Mouse (Mus musculus) heart, embryonic 14.5 days (tissue): Measurements from ENCODE around the gene Abhd11. TPM values are rescaled to one million over a fixed set of nuclear protein-coding genes. Genes with fewer than 3 reads are reported as not detected.
A peak's percentile ranks its signal among the peaks of the same experiment; 100 is the strongest.

Source experiments
- ATAC-seq: fragments of 200-750 bp; cut with Nextera tagmentation; 2 replicates; pipeline ENCODE4 v1.8.0; 2017; ENCODE audit warnings: low read depth, moderate TSS enrichment; ENCODE audit not compliant: insufficient number of reproducible peaks, insufficient read depth, low FRiP score
- H3K27ac ChIP-seq, 2 experiments: fragments of 200-500 bp in 1 of 2; fragments of 300-500 bp in 1 of 2; sonication (generic) in 1 of 2; replicated peaks in 1 of 2; 2 replicates each; pipeline ENCODE4 v1.5.1; 2012 to 2014; ENCODE audit warnings: low read depth in 2 of 2, low read length in 2 of 2, control low read depth in 1 of 2, mild to moderate bottlenecking in 1 of 2, mixed read lengths in 1 of 2; ENCODE audit not compliant: control insufficient read depth in 1 of 2, insufficient read depth in 1 of 2
- H3K27me3 ChIP-seq: fragments of 300-500 bp; sonication (generic); 2 replicates; pipeline ENCODE4 v1.6.1; 2014; ENCODE audit warnings: mild to moderate bottlenecking, low read length, control low read depth; ENCODE audit not compliant: control insufficient read depth, insufficient read depth
- H3K36me3 ChIP-seq: fragments of 300-500 bp; sonication (generic); 2 replicates; pipeline ENCODE4 v1.6.1; 2014; ENCODE audit warnings: mild to moderate bottlenecking, control low read depth, low read length, mixed read lengths; ENCODE audit not compliant: control insufficient read depth, insufficient read depth
- H3K4me1 ChIP-seq, 2 experiments: fragments of 200-500 bp in 1 of 2; fragments of 300-500 bp in 1 of 2; sonication (generic) in 1 of 2; 2 replicates each; pipeline ENCODE4 v1.6.1; 2012 to 2014; ENCODE audit warnings: low read length in 2 of 2, control low read depth in 1 of 2, mixed read lengths in 1 of 2; ENCODE audit not compliant: control insufficient read depth in 2 of 2, insufficient read depth in 2 of 2
- H3K4me2 ChIP-seq: fragments of 300-500 bp; sonication (generic); 2 replicates; pipeline ENCODE4 v1.6.1; 2014; ENCODE audit warnings: mild to moderate bottlenecking, low read length
- H3K4me3 ChIP-seq, 2 experiments: fragments of 200-500 bp in 1 of 2; fragments of 300-500 bp in 1 of 2; sonication (generic) in 1 of 2; 2 replicates each; pipeline ENCODE4 v1.5.1; 2012 to 2014; ENCODE audit warnings: low read length in 2 of 2, mild to moderate bottlenecking in 2 of 2, control low read depth in 1 of 2, low read depth in 1 of 2, moderate library complexity in 1 of 2; ENCODE audit not compliant: control insufficient read depth in 1 of 2, insufficient read depth in 1 of 2
- H3K9ac ChIP-seq: fragments of 300-500 bp; sonication (generic); 2 replicates; pipeline ENCODE4 v1.6.1; 2014; ENCODE audit warnings: mild to moderate bottlenecking, low read length
- H3K9me3 ChIP-seq: fragments of 300-500 bp; sonication (generic); 2 replicates; pipeline ENCODE4 v1.6.1; 2016; ENCODE audit warnings: low read length, control low read depth; ENCODE audit not compliant: control insufficient read depth
- WGBS: fragments of 180-500 bp; shearing (Covaris S2); extraction: QIAGEN DNeasy Blood & Tissue Kit; methylation state at CpG from one replicate; pipeline ENCODE4 v1.1.7; 2014; 5-methylcytosine and 5-hydroxymethylcytosine counted together
- polyA plus RNA-seq: library from polyadenylated mRNA; unstranded; fragments of >200 nt; fragmentation: Nextera tagmentation; extraction: Ambion mirVana; gene quantifications from 2 replicates; pipeline ENCODE4 v1.2.1, GENCODE M21; 2014

Abhd11 gene
- polyA plus RNA-seq, 1 experiment from 2014 or later, result 74.9 TPM

DNA sequence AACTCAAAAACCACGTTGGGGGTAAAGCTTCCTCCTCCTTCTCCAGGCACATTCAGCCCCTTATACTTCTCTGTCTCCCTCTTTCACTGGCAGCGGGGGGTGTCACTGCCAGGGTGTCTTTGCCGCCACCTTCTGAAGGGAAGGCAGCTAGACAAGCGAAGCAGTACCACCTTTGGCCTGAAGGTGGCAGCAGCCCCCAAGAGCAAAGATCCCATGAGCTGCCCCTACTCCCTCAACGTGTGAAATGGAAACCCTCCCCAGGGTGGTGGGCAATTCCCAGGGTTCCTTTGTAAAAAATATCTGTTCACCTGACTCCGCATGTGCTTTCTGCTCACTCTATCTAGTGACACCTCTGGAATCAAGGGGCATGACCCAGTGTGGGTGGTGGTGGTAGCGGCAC is 6.5 kb downstream of the Abhd11 start:
- Histone ChIP-seq H3K27me3 (no peaks in the 10 kb centered on the region), H3K4me3 (no peak overlapping the region), H3K4me1 (peaks cover 3 to 13% of the 10 kb centered on the region in 2 experiments), H3K9ac (no peak overlapping the region), H3K27ac (no peak overlapping the region), H3K36me3 (peaks cover 13% of the 10 kb centered on the region), H3K9me3 (no peaks in the 10 kb centered on the region), H3K4me2 (no peak overlapping the region)
- no peak for ATAC-seq
- WGBS, result 14% methylated on average over 7 of the region's 7 CpGs

DNA sequence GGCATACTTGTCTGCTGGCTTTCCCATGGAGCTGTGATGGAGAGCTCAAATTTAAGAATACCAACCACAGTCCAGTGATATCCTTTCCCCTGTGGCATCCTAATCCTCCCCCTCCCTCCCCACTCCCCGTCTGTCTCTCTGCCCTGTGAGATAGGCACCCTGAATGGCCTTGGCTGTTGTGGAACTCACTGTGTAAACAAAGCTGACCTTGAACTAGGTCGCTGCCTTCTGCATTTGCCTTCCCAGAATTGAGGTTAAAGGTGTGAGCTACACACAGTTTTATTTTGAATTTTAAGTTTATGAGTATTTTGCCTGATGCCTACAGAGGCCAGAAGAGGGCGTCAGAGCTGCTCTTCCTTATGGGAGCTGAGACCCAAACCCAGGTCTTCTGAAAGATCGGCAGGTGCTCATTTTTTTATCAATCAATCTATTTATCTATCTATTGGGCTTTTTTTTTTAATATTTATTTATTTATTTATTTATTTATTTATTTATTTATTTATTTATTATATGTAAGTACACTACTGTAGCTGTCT is 7.3 kb downstream of the Abhd11 start:
- Histone ChIP-seq H3K27ac (no peak overlapping the region), H3K4me2 (no peak overlapping the region), H3K4me3 (no peak overlapping the region), H3K27me3 (no peaks in the 10 kb centered on the region), H3K9ac (no peak overlapping the region), H3K4me1 (peaks cover 5 to 16% of the 10 kb centered on the region in 2 experiments), H3K36me3 (peaks cover 8% of the 10 kb centered on the region; the same call in 1 of the 2 replicates), H3K9me3 (no peaks in the 10 kb centered on the region)
- ATAC-seq, result no peak
- WGBS, result 42% methylated on average over 4 of the region's 4 CpGs

DNA sequence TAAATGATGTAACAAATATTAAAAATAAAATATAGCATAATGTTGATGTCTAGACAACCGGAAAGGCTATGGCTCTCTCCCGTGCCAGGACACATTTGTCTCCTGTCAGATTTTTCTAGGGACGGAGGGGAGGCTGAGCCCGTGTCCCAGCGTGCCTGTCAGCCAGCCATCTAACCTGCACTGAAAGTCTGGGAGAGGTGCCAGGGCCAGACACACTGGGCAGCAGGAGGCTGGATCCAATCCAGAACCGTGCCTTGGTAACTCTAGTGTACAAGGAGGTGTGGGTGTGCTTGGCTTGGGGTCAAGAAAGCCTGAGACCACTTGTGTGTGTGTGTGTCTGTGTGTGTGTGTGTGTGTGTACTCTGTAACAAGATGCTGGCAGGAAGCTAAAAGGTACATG is 12.9 kb downstream of the Abhd11 start:
- WGBS, result 27% methylated on average over 6 of the region's 6 CpGs
- Histone ChIP-seq H3K27ac (peak overlapping the region; percentile 82 to 85), H3K4me2 (0 out of 2 replicates have a peak overlapping the region, but pooled peaks have one; percentile 28), H3K4me3 (no peak overlapping the region), H3K4me1 (peaks cover 24 to 38% of the 10 kb centered on the region in 2 experiments), H3K9ac (no peak overlapping the region; the same call in 1 of the 2 replicates), H3K36me3 (no peaks in the 10 kb centered on the region), H3K9me3 (no peaks in the 10 kb centered on the region), H3K27me3 (no peaks in the 10 kb centered on the region)
- peak; percentile 70 for ATAC-seq

DNA sequence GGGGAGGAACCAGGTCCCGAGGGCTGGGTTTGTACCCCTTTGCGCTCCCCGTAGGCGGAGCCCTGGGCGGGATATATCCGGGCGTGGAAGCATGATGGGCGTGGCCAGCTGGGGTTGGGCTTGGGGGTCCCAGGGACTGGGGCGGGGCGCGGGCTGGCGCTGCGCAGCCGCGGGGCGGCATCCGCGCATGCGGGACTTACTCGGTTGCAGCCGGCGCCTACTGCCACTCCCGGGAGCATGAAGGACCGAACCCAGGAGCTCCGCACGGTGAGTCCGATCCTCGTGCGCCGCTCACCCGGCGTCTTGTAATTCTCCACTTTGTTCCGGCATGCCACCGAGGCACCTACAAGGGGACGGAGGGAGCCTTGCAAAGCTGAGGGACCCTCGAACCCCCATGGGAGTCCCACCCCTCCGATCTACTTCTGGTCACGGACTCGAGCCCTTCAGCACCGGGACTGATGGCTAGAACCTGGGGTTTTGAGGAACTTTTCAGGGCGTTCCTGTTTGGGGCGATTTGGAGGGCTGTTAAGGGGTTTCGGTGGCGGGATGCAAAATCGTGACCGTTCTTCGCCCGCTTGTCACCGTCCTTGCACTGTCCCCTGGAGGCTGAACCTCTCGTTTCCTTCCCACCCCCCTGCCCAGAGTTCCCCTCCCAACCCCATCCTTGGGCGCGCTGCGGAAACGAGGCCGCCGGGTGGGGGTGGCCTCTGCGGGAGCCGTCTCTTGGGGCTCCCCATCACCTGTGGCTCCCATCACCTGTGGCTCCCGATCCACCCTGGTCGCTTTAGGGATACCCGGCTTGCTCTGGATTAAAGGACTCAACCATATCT is 14.6 kb downstream of the Abhd11 start, which contains the start of gene Stx1a:
Gene Stx1a (plus strand): TSS at position 139 of the 830 bp plus-strand sequence.
- WGBS, result under 1% methylated on average over 61 of the region's 61 CpGs
- H3K4me2 ChIP-seq, result peak within 1 kb of the TSS; percentile 94
- ATAC-seq, result peak; percentile 84

DNA sequence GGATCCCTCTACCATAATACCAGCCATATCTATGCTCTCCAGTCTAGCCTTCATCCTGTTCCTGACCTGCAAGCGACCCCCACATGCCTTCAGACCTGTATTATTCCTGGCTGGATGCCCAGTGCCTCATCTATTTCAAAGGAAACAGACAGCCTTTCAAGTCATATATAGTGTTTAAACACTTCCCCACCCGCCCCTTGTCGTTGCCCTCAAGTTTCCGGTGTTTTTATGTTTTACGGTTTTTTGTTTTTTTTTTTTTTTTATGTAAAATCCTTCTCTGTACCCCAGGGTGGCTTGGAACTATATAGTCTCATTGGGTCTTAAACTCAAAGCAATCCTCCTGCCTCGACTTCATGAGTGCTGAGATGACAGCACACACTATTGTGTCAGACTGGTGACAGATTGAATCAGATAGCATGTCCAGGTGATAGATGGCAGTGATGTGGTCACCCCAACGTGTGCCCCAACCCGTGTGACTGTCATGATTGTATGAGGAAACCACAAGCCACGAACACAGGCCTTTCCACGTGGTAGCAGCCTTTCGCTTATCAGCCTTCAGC is 15.8 kb downstream of the Abhd11 start:
- H3K9ac ChIP-seq, result peak overlapping the region; percentile 9; the same call in 1 of the 2 replicates
- H3K4me3 ChIP-seq, result peak overlapping the region; percentile 14 to 67
- ATAC-seq, result peak; percentile 45; the same call in 1 of the 2 replicates
- H3K27me3 ChIP-seq, result no peaks in the 10 kb centered on the region
- peak overlapping the region in 1 of 2 experiments; percentile 72; a peak in 2 of 4 replicates for H3K27ac ChIP-seq
- H3K9me3 ChIP-seq, result no peaks in the 10 kb centered on the region
- 26% methylated on average over 11 of the region's 11 CpGs for WGBS
- H3K4me1 ChIP-seq, result peaks cover 36 to 52% of the 10 kb centered on the region in 2 experiments
- H3K4me2 ChIP-seq, result peak overlapping the region; percentile 94
- no peaks in the 10 kb centered on the region for H3K36me3 ChIP-seq

More for the DNA sequence above, 14.6 kb downstream of the Abhd11 start, which contains the start of gene Stx1a:
- Histone ChIP-seq H3K9ac (peak within 1 kb of the TSS; percentile 83), H3K27ac (peak within 1 kb of the TSS; percentile 33 to 85; a peak in 3 of 4 replicates), H3K27me3 (no peaks in the 10 kb centered on the region), H3K4me3 (peak within 1 kb of the TSS; percentile 67 to 69), H3K4me1 (peaks cover 27 to 41% of the 10 kb centered on the region in 2 experiments), H3K36me3 (no peaks in the 10 kb centered on the region), H3K9me3 (no peaks in the 10 kb centered on the region)

DNA sequence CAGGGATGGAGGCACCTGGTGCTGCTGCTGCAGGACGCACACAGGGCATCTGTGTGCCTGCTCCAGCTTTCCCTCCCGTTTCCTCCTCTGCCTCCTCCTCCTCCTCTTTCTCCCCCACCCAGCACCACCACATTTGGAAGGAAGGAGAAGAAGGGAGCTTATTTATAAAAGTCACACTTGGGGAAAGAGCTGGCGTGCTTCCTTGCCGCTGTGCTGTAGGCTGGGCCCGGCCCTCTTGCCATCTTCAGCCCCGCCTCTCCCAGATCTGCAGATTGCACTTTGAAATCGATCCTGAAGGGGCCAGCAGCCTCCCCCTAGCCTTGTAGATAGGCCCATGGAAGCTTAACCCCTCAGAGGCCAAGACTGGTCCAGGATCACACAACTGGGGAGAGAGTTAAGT is 16.9 kb downstream of the Abhd11 start:
- WGBS, result 30% methylated on average over 7 of the region's 7 CpGs
- H3K4me1 ChIP-seq, result peaks cover 36 to 52% of the 10 kb centered on the region in 2 experiments
- H3K4me2 ChIP-seq, result peak overlapping the region; percentile 94
- no peak for ATAC-seq
- no peaks in the 10 kb centered on the region for H3K9me3 ChIP-seq
- no peaks in the 10 kb centered on the region for H3K36me3 ChIP-seq
- no peak overlapping the region for H3K4me3 ChIP-seq
- H3K9ac ChIP-seq, result no peak overlapping the region
- H3K27ac ChIP-seq, result no peak overlapping the region
- H3K27me3 ChIP-seq, result no peaks in the 10 kb centered on the region

DNA sequence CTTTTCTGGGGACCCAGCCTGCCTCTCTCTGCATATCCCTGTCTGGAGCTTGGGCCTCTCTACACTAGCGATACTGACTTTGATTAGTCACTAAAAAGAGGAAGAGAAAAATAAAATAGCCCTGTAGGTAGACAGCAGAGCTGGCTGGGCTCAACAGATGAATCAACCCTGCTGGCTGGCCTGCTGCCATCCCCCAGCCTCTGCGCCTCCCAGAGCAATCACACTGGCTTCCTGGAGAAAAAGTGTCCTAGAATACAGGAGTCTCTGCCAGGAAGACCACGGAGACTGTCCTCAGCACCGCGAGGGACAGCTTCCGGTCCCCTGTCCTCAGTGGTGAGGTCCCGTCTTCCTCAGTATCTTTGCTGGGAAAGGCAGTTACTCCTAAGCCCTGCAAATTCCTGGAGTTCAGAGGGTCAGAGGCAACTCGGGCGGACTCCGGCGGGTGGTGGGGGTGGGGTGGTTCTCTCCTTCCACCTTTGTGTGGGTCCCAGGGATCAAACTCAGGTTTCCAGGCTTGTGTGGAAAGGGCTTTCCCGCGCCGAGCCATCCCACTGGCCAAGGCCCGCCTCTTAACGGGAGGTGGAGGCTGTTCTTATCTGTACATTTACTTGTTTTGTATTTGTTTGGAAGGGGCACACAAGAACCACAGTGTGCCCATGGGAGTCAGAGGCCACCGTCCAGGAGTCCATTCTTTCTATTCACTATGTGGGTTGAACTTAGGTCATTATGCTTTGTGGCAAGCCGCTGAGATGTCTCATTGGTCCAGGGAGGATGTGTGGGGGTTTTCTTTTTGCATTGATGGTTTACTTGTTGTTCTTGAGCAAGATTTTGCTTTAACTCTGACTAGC is 20.3 kb downstream of the Abhd11 start:
- H3K9me3 ChIP-seq, result no peaks in the 10 kb centered on the region
- no peaks in the 10 kb centered on the region; the same call in 1 of the 2 replicates for H3K36me3 ChIP-seq
- ATAC-seq, result no peak
- H3K9ac ChIP-seq, result peak overlapping the region; percentile 36; the same call in 1 of the 2 replicates
- peaks cover 26 to 33% of the 10 kb centered on the region in 2 experiments for H3K4me1 ChIP-seq
- H3K4me2 ChIP-seq, result peak overlapping the region; percentile 48
- WGBS, result 49% methylated on average over 18 of the region's 18 CpGs
- H3K27me3 ChIP-seq, result no peaks in the 10 kb centered on the region
- H3K4me3 ChIP-seq, result no peak overlapping the region
- H3K27ac ChIP-seq, result peak overlapping the region; percentile 12 to 51; a peak in 3 of 4 replicates
